Mouse (Mus musculus) embryonic facial prominence, embryonic 11.5 days (tissue): ENCODE results near the gene Klhdc3. TPM values are rescaled to one million over a fixed set of nuclear protein-coding genes. Genes with fewer than 3 reads are reported as not detected.

Source experiments
- ATAC-seq: fragments of 200-750 bp; cut with Nextera tagmentation; replicated peaks from 2 replicates; pipeline ENCODE4 v1.8.0; 2017; ENCODE audit warnings: low read depth; ENCODE audit not compliant: insufficient number of reproducible peaks, low FRiP score, low TSS enrichment
- DNase-seq: peaks from one replicate; pipeline ENCODE4 v3.0.0-alpha.2; 2015; ENCODE audit warnings: low spot score
- H3K27ac ChIP-seq: fragments of 300-500 bp; sonication (generic); replicated peaks from 2 replicates; pipeline ENCODE4 v1.5.1; 2014; ENCODE audit warnings: mild to moderate bottlenecking, low read depth, low read length, control low read depth
- H3K27me3 ChIP-seq: fragments of 300-500 bp; sonication (generic); 2 replicates; pipeline ENCODE4 v1.6.1; 2014; ENCODE audit warnings: mild to moderate bottlenecking, low read length, moderate library complexity, mixed read lengths; ENCODE audit not compliant: control insufficient read depth, insufficient read depth
- H3K36me3 ChIP-seq: fragments of 300-500 bp; sonication (generic); replicated peaks from 2 replicates; pipeline ENCODE4 v1.6.1; 2014; ENCODE audit warnings: low read depth, mild to moderate bottlenecking, low read length, moderate library complexity, mixed read lengths; ENCODE audit not compliant: control insufficient read depth, insufficient read depth
- H3K4me1 ChIP-seq: fragments of 300-500 bp; sonication (generic); 2 replicates; pipeline ENCODE4 v1.6.1; 2014; ENCODE audit warnings: low read length, mixed read lengths; ENCODE audit not compliant: control insufficient read depth, insufficient read depth
- H3K4me2 ChIP-seq: fragments of 300-500 bp; sonication (generic); 2 replicates; pipeline ENCODE4 v1.6.1; 2014; ENCODE audit warnings: low read depth, mild to moderate bottlenecking, control low read depth, low read length, moderate library complexity
- H3K4me3 ChIP-seq: fragments of 300-500 bp; sonication (generic); 2 replicates; pipeline ENCODE4 v1.5.1; 2014; ENCODE audit warnings: low read depth, low read length, control low read depth
- H3K9ac ChIP-seq: fragments of 300-500 bp; sonication (generic); replicated peaks from 2 replicates; pipeline ENCODE4 v1.6.1; 2014; ENCODE audit warnings: mild to moderate bottlenecking, control low read depth, low read length
- H3K9me3 ChIP-seq: fragments of 300-500 bp; sonication (generic); replicated peaks from 2 replicates; pipeline ENCODE4 v1.6.1; 2016; ENCODE audit warnings: mild to moderate bottlenecking, low read length, inconsistent platforms, mixed read lengths; ENCODE audit not compliant: control insufficient read depth
- WGBS: fragments of 180-500 bp; shearing (Covaris S2); extraction: QIAGEN DNeasy Blood & Tissue Kit; methylation state at CpG from one replicate; pipeline ENCODE4 v1.1.7; 2014; 5-methylcytosine and 5-hydroxymethylcytosine counted together
- polyA plus RNA-seq: library from polyadenylated mRNA; unstranded; fragments of >200 nt; fragmentation: Nextera tagmentation; extraction: Ambion mirVana; gene quantifications from 2 replicates; pipeline ENCODE4 v1.2.1, GENCODE M21; 2014

Klhdc3 gene
- polyA plus RNA-seq, 1 experiment from 2014 or later, result 117 TPM

DNA sequence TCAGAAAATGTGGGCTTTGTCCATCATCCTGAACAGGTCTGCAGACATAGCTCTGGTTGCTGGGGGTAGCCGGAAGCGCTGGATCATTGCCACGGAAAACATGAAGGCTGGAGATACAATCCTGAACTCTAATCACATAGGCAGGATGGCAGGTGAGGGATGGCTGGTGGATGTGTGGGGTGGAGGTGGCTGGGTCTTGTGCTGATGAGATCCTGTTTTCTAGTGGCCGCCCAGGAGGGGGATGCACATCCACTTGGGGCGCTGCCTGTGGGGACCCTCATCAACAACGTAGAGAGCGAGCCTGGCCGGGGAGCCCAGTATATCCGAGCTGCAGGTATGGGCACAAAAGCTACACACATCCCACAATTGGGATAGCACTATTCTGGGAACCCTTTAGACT lies 32.3 kb downstream of the Klhdc3 start:
- Histone ChIP-seq H3K9ac (no peak overlapping the region), H3K4me2 (no peak overlapping the region), H3K27me3 (no peaks in the 10 kb centered on the region), H3K9me3 (no peaks in the 10 kb centered on the region), H3K4me1 (peaks cover 13% of the 10 kb centered on the region), H3K4me3 (no peak overlapping the region), H3K36me3 (peaks cover under 1% of the 10 kb centered on the region; the same call in 1 of the 2 replicates), H3K27ac (no peak overlapping the region)
- WGBS, result 92% methylated on average over 9 of the region's 9 CpGs
- no peak for ATAC-seq
- DNase-seq, result no peak

DNA sequence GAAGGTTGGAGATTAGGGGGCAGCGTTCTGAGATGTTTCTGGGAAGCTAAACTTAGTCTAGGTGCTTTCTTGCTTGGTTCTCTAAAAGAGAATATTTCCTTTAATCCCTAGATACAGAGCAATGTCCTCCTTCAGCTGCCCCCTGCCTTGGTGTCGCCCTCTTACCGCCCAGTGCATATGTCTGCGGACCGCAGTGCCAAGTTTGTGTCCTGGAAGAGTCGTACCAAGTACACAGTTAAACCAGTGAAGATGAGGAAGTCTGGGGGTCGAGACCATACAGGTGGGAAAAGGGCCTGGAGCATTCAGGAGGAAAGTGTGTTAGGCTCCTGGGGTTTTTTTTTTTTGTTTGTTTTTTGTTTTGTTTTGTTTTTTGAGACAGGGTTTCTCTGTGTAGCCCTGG lies 33.4 kb downstream of the Klhdc3 start:
- H3K4me3 ChIP-seq, result no peak overlapping the region
- H3K9ac ChIP-seq, result no peak overlapping the region
- ATAC-seq (no peak), DNase-seq (no peak)
- H3K27me3 ChIP-seq, result no peaks in the 10 kb centered on the region
- no peak overlapping the region for H3K4me2 ChIP-seq
- no peak overlapping the region for H3K27ac ChIP-seq
- H3K9me3 ChIP-seq, result no peaks in the 10 kb centered on the region
- WGBS, result 90% methylated on average over 7 of the region's 7 CpGs
- peaks cover 12% of the 10 kb centered on the region for H3K4me1 ChIP-seq
- no peaks in the 10 kb centered on the region for H3K36me3 ChIP-seq

DNA sequence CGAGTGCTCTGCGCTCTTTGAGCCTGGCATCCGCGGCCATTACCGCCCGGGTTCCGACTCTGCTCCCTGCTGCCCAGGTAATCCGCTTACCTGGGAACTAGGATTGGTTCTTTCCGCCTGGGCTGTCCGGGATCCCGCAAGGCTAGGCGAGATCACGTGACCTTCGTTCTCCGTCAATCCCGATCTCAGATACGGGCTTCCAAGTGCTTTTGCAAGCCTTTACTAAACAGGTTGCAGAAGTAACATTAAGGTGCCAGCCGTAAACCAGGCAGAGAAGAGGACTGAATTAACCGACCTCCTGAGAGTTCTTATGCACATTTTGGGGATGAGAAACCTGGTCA lies 34.4 kb downstream of the Klhdc3 start:
- Histone ChIP-seq H3K27me3 (no peaks in the 10 kb centered on the region), H3K36me3 (no peaks in the 10 kb centered on the region), H3K27ac (no peak overlapping the region; the same call in 1 of the 2 replicates), H3K4me1 (peaks cover 6% of the 10 kb centered on the region), H3K4me3 (peak overlapping the region; percentile 64), H3K9ac (peak overlapping the region; percentile 58), H3K4me2 (peak overlapping the region; percentile 75), H3K9me3 (no peaks in the 10 kb centered on the region)
- ATAC-seq, result no peak
- 0% methylated on average over 19 of the region's 19 CpGs for WGBS
- DNase-seq, result no peak

DNA sequence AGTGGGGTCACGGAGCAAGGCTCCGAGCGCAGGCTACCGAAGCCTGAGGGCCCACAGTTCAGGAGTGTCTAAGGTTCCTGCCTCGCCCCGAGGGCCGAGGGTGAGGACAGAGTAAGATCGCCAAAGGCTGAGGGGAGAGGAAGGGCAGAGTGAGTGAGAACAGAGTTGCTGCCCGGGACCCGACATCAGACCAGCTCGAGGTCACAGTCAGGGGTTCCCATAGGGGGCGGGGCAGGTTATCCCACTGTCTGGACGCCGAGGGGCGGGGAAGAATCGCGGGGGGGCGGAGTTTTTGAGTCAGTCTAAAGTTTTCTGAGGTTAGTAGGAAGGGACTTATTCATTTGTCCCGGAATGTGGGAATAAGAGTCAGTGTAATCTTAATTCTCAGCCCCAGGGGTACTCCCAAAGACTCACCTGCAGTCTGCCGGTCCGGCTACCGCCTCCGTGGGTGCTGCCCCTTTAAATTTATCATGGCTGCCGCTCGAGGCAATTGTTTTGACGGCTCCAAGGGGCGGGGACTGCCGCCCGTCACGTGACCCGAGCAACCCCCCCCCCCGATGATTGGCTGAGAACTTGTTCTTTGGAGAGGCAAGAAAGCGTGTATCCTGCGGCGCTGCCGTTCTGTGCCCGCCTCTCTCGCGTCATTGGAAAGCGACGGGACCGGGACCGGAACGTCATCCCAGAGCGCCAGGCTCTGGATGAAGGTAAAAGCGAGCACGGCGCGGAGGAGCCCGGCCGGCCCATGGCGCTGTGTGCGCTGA lies 35.0 kb downstream of the Klhdc3 start, which contains the start of the genes Klc4 and Mrpl2:
Gene Klc4, minus strand, starts transcription at position 462 of the 761 bp plus-strand sequence.
Gene Mrpl2, plus strand, starts transcription at position 669 of the 761 bp plus-strand sequence.
- peak; percentile 99 for DNase-seq
- H3K4me2 ChIP-seq, result peak within 1 kb of the TSS; percentile 93
- WGBS, result under 1% methylated on average over 53 of the region's 53 CpGs

DNA sequence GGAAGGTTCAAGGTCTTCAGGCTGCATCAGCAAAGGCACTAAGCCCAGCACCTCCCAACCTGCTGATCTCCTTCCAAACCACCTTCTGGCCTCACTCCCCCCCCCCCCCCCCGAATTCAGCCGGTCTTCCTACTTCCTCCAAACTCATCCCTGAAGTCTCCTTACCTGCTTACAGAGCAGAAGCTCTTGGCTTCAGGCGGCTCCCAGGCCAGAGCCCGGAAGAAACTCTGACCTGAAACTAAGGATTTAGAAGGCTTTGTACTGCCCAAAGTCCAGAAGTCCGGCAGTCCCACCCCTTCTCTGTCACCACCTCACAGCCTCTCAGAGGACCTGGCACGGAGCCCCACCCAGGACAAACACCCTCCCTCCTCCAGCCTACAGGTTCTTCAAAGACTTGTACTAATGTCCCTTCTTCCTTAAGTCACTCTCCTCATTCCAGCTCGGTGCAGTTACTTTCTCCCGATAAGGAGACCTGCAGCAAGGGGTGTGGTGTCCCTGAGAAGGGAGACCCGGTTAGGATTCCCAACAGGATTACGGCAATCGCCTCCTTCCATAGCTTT lies 35.7 kb downstream of the Klhdc3 start:
- WGBS, result 16% methylated on average over 11 of the region's 11 CpGs
- DNase-seq (no peak), ATAC-seq (no peak)
- H3K27ac ChIP-seq, result no peak overlapping the region
- peak overlapping the region; percentile 64 for H3K4me3 ChIP-seq
- no peaks in the 10 kb centered on the region for H3K36me3 ChIP-seq
- no peaks in the 10 kb centered on the region for H3K9me3 ChIP-seq
- H3K4me2 ChIP-seq, result peak overlapping the region; percentile 93
- H3K27me3 ChIP-seq, result no peaks in the 10 kb centered on the region
- H3K9ac ChIP-seq, result peak overlapping the region; percentile 50
- peaks cover 3% of the 10 kb centered on the region for H3K4me1 ChIP-seq

More for the DNA sequence above, 35.0 kb downstream of the Klhdc3 start, which contains the start of the genes Klc4 and Mrpl2:
- Histone ChIP-seq H3K27ac (no peak within 1 kb of the TSS; the same call in 1 of the 2 replicates), H3K36me3 (no peaks in the 10 kb centered on the region), H3K27me3 (no peaks in the 10 kb centered on the region), H3K4me1 (peaks cover 3% of the 10 kb centered on the region), H3K9me3 (no peaks in the 10 kb centered on the region), H3K9ac (peak within 1 kb of the TSS; percentile 58), H3K4me3 (peak within 1 kb of the TSS; percentile 64)
- ATAC-seq, result peak; percentile 60

DNA sequence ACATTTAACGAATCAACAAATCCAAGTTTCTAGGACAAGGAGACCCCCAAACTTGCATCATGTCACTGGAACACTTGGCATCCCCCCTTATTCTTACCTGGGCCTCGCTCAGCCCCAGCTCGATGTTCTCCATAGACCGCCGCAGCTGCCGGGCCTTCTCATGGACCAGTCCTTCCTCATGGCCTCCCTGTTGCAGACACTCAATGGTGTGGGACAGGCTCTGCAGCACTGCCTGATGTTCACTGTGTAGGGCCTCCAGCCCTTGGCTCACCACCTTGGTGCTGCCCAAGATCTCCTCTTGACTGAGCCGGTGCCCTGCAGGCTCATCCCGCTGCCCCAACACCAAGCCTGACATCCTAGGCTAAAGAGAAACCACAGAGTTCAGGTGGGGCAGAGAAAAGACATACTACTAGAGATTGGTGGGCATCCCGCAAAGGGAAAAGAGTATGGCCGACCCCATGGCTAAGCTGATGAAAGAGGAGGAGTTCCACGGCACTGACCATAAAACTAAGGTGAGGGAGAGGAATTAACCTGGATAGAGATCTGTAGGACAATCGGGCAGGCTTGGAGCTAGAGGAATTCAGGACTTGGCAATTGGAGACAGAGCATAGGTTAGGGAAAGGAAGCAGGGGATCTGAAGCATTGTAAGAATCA lies 36.4 kb downstream of the Klhdc3 start:
- Histone ChIP-seq H3K4me1 (no peaks in the 10 kb centered on the region; the same call in 1 of the 2 replicates), H3K36me3 (no peaks in the 10 kb centered on the region), H3K4me3 (no peak overlapping the region), H3K27ac (no peak overlapping the region), H3K27me3 (no peaks in the 10 kb centered on the region), H3K4me2 (no peak overlapping the region), H3K9ac (peak overlapping the region; percentile 50; the same call in 1 of the 2 replicates), H3K9me3 (no peaks in the 10 kb centered on the region)
- 84% methylated on average over 12 of the region's 12 CpGs for WGBS
- ATAC-seq (no peak), DNase-seq (no peak)

DNA sequence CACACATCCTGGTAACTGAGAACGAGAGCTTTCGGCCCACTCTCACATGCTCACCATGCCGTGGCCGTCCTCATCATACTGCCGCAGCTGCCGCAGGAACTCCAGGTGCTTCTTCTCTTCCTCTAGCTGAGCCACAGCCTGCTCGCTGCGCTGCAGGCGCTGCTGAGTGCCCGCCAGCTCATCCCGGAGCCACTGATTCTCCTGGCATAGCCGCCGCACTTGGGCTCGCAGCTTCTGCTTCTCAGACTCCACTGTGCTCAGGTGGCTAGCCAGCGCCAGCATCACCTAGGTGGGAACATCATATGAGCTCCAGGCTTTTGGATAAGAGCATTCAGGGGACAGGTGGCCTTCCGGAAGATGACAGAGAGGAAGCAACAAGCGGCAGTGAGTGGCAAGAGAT lies 38.7 kb downstream of the Klhdc3 start:
- H3K36me3 ChIP-seq, result no peaks in the 10 kb centered on the region
- H3K27me3 ChIP-seq, result no peaks in the 10 kb centered on the region
- ATAC-seq, result no peak
- no peak for DNase-seq
- H3K9me3 ChIP-seq, result no peaks in the 10 kb centered on the region
- no peak overlapping the region for H3K9ac ChIP-seq
- H3K4me1 ChIP-seq, result no peaks in the 10 kb centered on the region; the same call in 1 of the 2 replicates
- no peak overlapping the region for H3K27ac ChIP-seq
- 91% methylated on average over 17 of the region's 17 CpGs for WGBS
- H3K4me2 ChIP-seq, result no peak overlapping the region
- H3K4me3 ChIP-seq, result no peak overlapping the region

DNA sequence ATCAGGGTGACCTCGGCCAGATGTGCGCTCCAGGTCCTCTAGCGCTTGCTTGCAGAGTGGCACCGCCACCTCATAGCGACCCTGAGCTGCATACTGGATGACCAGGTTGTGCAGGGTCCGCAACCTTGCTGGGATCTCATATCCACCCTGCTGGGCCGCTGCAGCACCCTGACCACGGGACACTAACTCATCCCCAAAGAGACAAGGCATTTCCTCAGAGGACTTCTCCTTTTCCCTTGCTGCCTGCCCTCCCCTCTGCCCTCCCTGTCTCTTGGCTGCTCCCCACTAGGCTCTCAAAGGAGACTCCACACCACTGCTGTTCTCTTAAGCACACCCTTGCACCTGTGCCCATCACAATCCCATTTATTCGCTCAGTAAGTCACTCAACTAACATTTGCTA lies 40.8 kb downstream of the Klhdc3 start:
- Histone ChIP-seq H3K9me3 (no peaks in the 10 kb centered on the region), H3K4me2 (no peak overlapping the region), H3K9ac (no peak overlapping the region), H3K27me3 (no peaks in the 10 kb centered on the region), H3K36me3 (no peaks in the 10 kb centered on the region), H3K4me1 (no peaks in the 10 kb centered on the region; the same call in 1 of the 2 replicates), H3K27ac (no peak overlapping the region), H3K4me3 (no peak overlapping the region)
- DNase-seq (no peak), ATAC-seq (no peak)
- 84% methylated on average over 9 of the region's 9 CpGs for WGBS
